22 mouse cellular contexts compared by ENCODE assay signal in genomic region chr5:107045163-107045562, GRCm38 (mm10).
"Had no signal": no experiment of that assay in that cellular context is flagged by ENCODE, and none has a peak within 500 bp of the region (broad histone marks: within the 10 kb centered on the region; RNA-seq: fewer than 3 reads in every experiment).

No protein-coding gene starts in this region.

- H3K4me1 ChIP-seq: midbrain, embryonic 10.5 days; midbrain, embryonic 12.5 days; neural tube, embryonic 13.5 days; neural tube, embryonic 15.5 days had no signal

- H3K9ac ChIP-seq: lung, embryonic 15.5 days; midbrain, embryonic 12.5 days; neural tube, embryonic 13.5 days; neural tube, embryonic 15.5 days; stomach, embryonic 15.5 days had no signal

- DNase-seq: lung, adult 2 months; lung, postnatal 14 days; lung, postnatal 36 days; midbrain, embryonic 14.5 days; retina, postnatal 1 day; right cerebral cortex, adult 18-20 months; right cerebral cortex, postnatal 25 days; right cerebral cortex, postnatal 4 days; spleen, adult 18-20 months; thymus, adult 18-20 months; thymus, postnatal 14 days; thymus, postnatal 36 days had no signal

- H3K4me2 ChIP-seq: lung, embryonic 15.5 days; midbrain, embryonic 12.5 days; neural tube, embryonic 13.5 days; neural tube, embryonic 15.5 days; stomach, embryonic 15.5 days had no signal

- H3K4me3 ChIP-seq: lung, embryonic 15.5 days; midbrain, embryonic 10.5 days; midbrain, embryonic 12.5 days; myocyte; neural tube, embryonic 13.5 days; neural tube, embryonic 15.5 days; stomach, embryonic 15.5 days had no signal

- H3K27me3 ChIP-seq: lung, embryonic 15.5 days; neural tube, embryonic 13.5 days; neural tube, embryonic 15.5 days; stomach, embryonic 15.5 days had no signal

- H3K27ac ChIP-seq: macrophage; midbrain, embryonic 10.5 days; midbrain, embryonic 12.5 days; neural tube, embryonic 13.5 days; neural tube, embryonic 15.5 days had no signal

- ATAC-seq: lung, postnatal 0 days; midbrain, embryonic 16.5 days had no signal

- H3K9me3 ChIP-seq: lung, embryonic 15.5 days; midbrain, embryonic 10.5 days; midbrain, embryonic 12.5 days; neural tube, embryonic 13.5 days; neural tube, embryonic 15.5 days; stomach, embryonic 15.5 days had no signal

- H3K36me3 ChIP-seq: lung, embryonic 15.5 days; midbrain, embryonic 10.5 days; midbrain, embryonic 12.5 days; neural tube, embryonic 13.5 days; neural tube, embryonic 15.5 days; stomach, embryonic 15.5 days had no signal
